Mouse (Mus musculus) midbrain, embryonic 15.5 days (tissue): ENCODE data around the gene Magi1. TPM values are rescaled to one million over a fixed set of nuclear protein-coding genes. Genes with fewer than 3 reads are reported as not detected.

Source experiments
- ATAC-seq: fragments of 200-750 bp; cut with Nextera tagmentation; replicated peaks from 2 replicates; pipeline ENCODE4 v1.8.0; 2017; ENCODE audit warnings: moderate TSS enrichment
- H3K27ac ChIP-seq: fragments of 300-500 bp; sonication (generic); 2 replicates; pipeline ENCODE4 v1.5.1; 2015; ENCODE audit warnings: mild to moderate bottlenecking, inconsistent platforms
- H3K27me3 ChIP-seq: fragments of 300-500 bp; sonication (generic); replicated peaks from 2 replicates; pipeline ENCODE4 v1.6.1; 2015; ENCODE audit warnings: inconsistent platforms
- H3K36me3 ChIP-seq: fragments of 300-500 bp; sonication (generic); replicated peaks from 2 replicates; pipeline ENCODE4 v1.6.1; 2015; ENCODE audit warnings: inconsistent platforms
- H3K4me1 ChIP-seq: fragments of 300-500 bp; sonication (generic); 2 replicates; pipeline ENCODE4 v1.6.1; 2015; ENCODE audit warnings: inconsistent platforms
- H3K4me2 ChIP-seq: fragments of 300-500 bp; sonication (generic); 2 replicates; pipeline ENCODE4 v1.6.1; 2015; ENCODE audit warnings: inconsistent platforms, mild to moderate bottlenecking, moderate library complexity
- H3K4me3 ChIP-seq: fragments of 300-500 bp; sonication (generic); 2 replicates; pipeline ENCODE4 v1.5.1; 2015; ENCODE audit warnings: mild to moderate bottlenecking, inconsistent platforms
- H3K9ac ChIP-seq: fragments of 300-500 bp; sonication (generic); 2 replicates; pipeline ENCODE4 v1.6.1; 2015; ENCODE audit warnings: mild to moderate bottlenecking, inconsistent platforms
- H3K9me3 ChIP-seq: fragments of 300-500 bp; sonication (generic); 2 replicates; pipeline ENCODE4 v1.6.1; 2016; ENCODE audit warnings: inconsistent platforms
- whole genome bisulfite sequencing: fragments of 180-500 bp; shearing (Covaris S2); methylation state at CpG from one replicate; pipeline ENCODE4 v1.1.7; 2015; ENCODE audit warnings: mixed read lengths; 5-methylcytosine and 5-hydroxymethylcytosine counted together
- polyA plus RNA-seq: library from polyadenylated mRNA; unstranded; fragments of >200 nt; fragmentation: Nextera tagmentation; extraction: Ambion mirVana; gene quantifications from 2 replicates; pipeline ENCODE4 v1.2.1, GENCODE M21; 2015

Magi1 gene
- polyA plus RNA-seq, 1 experiment from 2014 or later: 38.2 TPM

DNA sequence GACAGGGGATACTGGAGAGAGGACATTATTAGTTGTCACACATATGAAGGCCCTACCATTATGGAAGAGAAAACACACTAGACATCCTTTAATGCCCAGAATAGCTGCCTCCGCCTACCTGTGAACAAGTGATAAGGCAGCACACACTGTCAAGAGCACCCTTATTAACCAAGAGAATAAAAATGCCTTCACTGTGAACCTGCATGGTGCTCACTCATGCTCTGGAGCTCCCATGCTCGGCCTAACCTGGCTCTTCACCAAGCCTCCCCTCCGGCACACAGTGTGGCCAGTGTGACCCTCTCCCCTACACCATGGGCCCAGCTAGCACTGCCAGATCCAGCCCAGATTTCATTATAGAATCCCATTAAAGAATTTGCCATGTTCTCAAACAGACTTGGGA, 206.7 kb downstream of the Magi1 start:
- Histone ChIP-seq H3K4me3 (no peak overlapping the region), H3K27me3 (no peaks in the 10 kb centered on the region), H3K4me1 (peaks cover 7% of the 10 kb centered on the region), H3K36me3 (no peaks in the 10 kb centered on the region), H3K27ac (no peak overlapping the region), H3K9ac (no peak overlapping the region), H3K9me3 (no peaks in the 10 kb centered on the region), H3K4me2 (no peak overlapping the region)
- WGBS: 94% methylated on average over 3 of the region's 3 CpGs
- ATAC-seq: no peak

DNA sequence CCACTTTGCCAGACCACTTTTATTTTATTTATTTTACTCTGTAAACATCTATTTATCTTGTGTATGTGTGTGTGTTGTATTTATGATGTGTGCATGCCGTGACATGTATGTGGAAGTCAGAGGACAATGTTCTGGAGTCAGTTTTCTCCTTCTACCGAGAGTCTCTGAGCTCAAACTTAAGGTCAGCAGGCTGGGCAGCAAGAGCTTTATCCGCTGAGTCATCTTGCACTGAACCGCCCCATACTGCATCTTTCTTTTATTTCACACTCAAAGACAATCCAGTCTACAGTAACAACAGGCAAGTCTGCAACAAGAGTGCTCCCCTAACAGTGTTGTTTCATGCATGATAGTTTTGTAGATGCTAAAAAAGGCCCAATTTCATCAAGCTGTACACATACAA, 207.7 kb downstream of the Magi1 start:
- no peaks in the 10 kb centered on the region for H3K9me3 ChIP-seq
- H3K36me3 ChIP-seq: no peaks in the 10 kb centered on the region
- peaks cover 3% of the 10 kb centered on the region for H3K4me1 ChIP-seq
- H3K4me2 ChIP-seq: no peak overlapping the region
- 93% methylated on average over 4 of the region's 4 CpGs for WGBS
- H3K4me3 ChIP-seq: no peak overlapping the region
- no peak for ATAC-seq
- H3K27me3 ChIP-seq: no peaks in the 10 kb centered on the region
- no peak overlapping the region for H3K9ac ChIP-seq
- no peak overlapping the region for H3K27ac ChIP-seq

DNA sequence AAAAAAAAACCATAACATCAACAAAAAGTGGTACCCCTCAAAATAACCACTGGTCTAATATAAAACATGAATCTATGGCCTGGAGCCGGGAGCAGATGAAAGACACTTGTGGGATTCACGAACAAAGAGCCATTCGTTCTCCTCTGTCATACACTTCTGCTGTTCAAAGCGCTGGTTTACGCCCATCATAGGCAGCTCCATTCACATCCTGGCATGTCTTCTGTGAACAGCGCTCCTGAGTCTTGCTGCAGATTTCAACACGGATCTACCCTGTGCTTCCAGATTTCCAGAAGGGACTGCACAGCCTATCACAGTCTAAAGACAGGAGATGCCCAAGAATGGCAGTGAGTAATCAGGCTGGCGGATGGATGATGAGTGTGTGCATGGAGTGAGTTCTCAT, 208.5 kb downstream of the Magi1 start:
- no peaks in the 10 kb centered on the region for H3K9me3 ChIP-seq
- H3K27me3 ChIP-seq: no peaks in the 10 kb centered on the region
- H3K4me3 ChIP-seq: no peak overlapping the region
- peak overlapping the region; percentile 22; the same call in 1 of the 2 replicates for H3K4me2 ChIP-seq
- no peak overlapping the region for H3K9ac ChIP-seq
- no peak overlapping the region for H3K27ac ChIP-seq
- 47% methylated on average over 8 of the region's 8 CpGs for WGBS
- H3K36me3 ChIP-seq: no peaks in the 10 kb centered on the region
- ATAC-seq: no peak
- peaks cover 3% of the 10 kb centered on the region for H3K4me1 ChIP-seq

DNA sequence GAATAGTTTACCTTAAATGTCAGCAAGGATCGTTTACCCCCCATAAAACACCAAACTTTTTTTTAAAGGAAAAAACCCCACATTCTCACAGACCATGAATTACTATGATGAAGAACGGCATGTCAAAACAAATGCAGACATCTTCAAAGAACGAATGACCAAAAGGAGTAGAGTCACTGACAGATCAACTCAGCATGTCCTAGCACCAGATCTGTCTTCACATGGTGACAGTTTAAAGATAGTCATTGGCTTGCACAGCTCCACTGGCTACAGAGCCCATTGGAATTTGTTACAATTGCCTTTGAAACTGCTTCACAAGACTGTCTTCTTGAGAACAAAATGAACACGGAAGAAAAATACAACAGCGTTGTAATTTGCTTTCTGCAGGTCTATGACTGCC, 212.0 kb downstream of the Magi1 start:
- Histone ChIP-seq H3K36me3 (no peaks in the 10 kb centered on the region), H3K9ac (no peak overlapping the region), H3K4me2 (no peak overlapping the region), H3K4me3 (no peak overlapping the region), H3K27ac (no peak overlapping the region), H3K9me3 (no peaks in the 10 kb centered on the region), H3K4me1 (peaks cover 3% of the 10 kb centered on the region), H3K27me3 (no peaks in the 10 kb centered on the region)
- no peak for ATAC-seq
- 82% methylated on average over 5 of the region's 5 CpGs for WGBS

DNA sequence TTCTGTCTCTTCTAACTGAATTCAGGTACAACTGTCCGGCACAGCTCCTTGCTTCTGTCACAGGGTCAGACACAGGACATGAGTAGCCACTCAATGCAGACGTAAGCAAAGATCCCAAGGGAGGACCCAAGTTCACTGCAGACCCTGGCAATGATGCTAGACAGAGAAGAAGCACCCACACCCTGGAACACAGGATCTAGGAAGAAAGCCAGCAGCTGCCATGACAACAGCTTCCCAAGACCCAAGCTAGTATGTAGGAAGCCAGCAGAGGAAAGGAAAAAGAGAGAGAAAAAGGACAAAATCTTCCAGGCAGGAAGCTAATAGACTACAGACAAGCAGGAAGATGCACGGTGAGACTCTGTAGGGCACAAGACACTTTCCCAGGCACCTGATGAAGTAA, 213.0 kb downstream of the Magi1 start:
- 77% methylated on average over 3 of the region's 3 CpGs for WGBS
- Histone ChIP-seq H3K9ac (no peak overlapping the region), H3K4me2 (no peak overlapping the region), H3K27ac (no peak overlapping the region), H3K36me3 (no peaks in the 10 kb centered on the region), H3K27me3 (no peaks in the 10 kb centered on the region), H3K4me1 (peaks cover 3% of the 10 kb centered on the region), H3K9me3 (no peaks in the 10 kb centered on the region), H3K4me3 (no peak overlapping the region)
- no peak for ATAC-seq

DNA sequence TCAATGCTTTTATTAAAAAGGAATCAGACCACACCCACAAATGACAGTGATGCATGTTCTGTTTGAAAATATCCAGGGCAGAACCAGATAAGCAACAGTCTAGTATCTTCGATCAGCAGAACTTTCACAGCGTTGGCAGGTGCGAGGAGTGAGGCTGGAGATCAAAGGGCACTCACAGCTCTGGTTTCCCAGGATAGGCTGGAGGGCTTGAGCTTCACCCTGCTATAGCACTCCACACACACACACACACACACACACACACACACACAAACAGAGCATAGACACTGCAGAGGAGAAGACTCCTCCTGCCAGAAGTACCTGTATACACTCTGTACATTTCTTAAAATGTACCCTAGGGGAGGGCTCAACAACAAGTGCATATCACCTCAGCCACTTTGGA, 214.3 kb downstream of the Magi1 start:
- Histone ChIP-seq H3K27me3 (no peaks in the 10 kb centered on the region), H3K9ac (no peak overlapping the region), H3K36me3 (no peaks in the 10 kb centered on the region), H3K4me1 (no peaks in the 10 kb centered on the region), H3K27ac (no peak overlapping the region), H3K9me3 (no peaks in the 10 kb centered on the region), H3K4me2 (no peak overlapping the region), H3K4me3 (no peak overlapping the region)
- 65% methylated on average over 3 of the region's 3 CpGs for WGBS
- no peak for ATAC-seq

DNA sequence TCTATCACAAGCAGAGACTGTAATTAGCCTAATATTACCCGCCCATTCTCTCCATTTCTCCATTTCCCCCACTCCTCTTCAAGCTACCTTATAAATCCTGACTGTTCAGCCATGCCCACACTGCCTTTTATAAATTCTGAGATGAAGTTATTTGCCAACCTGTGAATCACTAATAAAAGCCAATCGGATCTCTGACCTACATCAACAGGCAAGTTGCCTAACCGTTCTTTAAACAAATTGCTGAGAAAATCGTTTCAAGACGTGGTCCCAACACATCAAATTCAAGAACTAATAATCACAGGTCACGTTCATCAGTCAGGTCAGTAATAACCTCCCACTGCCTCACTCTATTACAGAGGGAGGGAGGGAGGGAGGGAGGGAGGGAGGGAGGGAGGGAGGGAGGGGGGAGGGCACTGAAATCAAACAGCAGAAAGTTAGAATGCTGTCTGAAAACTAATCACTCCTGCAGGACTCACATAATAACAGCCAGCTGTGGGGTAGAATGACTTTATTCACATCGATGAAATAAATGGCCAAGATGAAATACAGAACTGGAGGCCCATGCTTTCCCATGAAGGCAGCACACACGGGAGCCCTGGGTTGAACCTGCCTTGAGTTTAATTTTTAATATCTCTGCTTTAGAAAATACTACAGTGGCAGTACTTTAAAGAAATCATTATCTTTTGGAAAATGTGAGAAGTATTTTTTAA, 215.8 kb downstream of the Magi1 start:
- no peak overlapping the region for H3K4me3 ChIP-seq
- no peak overlapping the region for H3K4me2 ChIP-seq
- no peaks in the 10 kb centered on the region for H3K9me3 ChIP-seq
- H3K9ac ChIP-seq: no peak overlapping the region
- H3K36me3 ChIP-seq: no peaks in the 10 kb centered on the region
- 53% methylated on average over 8 of the region's 8 CpGs for WGBS
- no peaks in the 10 kb centered on the region for H3K4me1 ChIP-seq
- no peak for ATAC-seq
- H3K27me3 ChIP-seq: no peaks in the 10 kb centered on the region
- H3K27ac ChIP-seq: no peak overlapping the region

DNA sequence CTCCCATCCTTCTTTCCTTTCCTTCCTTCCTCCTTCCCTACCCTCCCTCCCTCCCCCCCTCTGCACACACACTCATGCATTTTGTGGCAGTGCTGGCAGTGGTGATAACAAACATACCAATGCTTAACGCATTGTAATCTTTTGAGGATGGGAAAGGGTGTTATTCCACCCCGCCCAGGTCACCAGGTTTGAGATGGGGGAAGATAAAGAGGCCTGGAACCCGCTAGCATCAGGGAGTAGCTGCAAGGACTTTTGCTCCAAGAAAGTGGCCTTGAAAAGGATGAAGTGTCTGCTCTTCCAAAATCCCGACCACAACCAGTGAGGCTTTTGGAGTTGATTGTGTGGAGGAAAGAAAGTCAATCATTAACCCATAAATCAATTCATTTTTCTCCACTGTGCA, 218.9 kb downstream of the Magi1 start:
- Histone ChIP-seq H3K27me3 (no peaks in the 10 kb centered on the region), H3K9me3 (no peaks in the 10 kb centered on the region), H3K27ac (no peak overlapping the region), H3K4me2 (no peak overlapping the region), H3K4me3 (no peak overlapping the region), H3K9ac (no peak overlapping the region), H3K4me1 (no peaks in the 10 kb centered on the region; the same call in 1 of the 2 replicates), H3K36me3 (no peaks in the 10 kb centered on the region)
- 82% methylated on average over 4 of the region's 4 CpGs for WGBS
- ATAC-seq: no peak

DNA sequence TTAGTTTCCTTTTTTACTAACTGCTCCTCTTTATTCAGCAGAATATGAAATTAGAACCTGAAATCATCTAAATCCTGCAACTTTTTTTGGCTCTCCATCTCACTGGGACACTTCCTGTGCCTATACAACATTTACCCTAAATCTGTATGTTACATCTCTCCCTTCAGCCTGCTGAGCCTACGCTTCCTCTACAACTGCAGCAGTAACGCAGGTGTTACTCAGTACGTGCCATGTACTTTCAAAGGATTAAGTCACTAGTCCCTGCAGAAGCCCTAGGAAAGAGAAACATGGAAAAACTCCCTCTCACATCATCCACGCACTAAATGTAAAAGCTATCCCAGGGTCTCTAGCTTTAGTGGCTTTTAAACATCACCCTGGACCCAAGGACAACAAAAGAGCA, 220.2 kb downstream of the Magi1 start:
- H3K9me3 ChIP-seq: no peaks in the 10 kb centered on the region
- no peaks in the 10 kb centered on the region for H3K27me3 ChIP-seq
- no peak overlapping the region for H3K9ac ChIP-seq
- no peak overlapping the region for H3K4me2 ChIP-seq
- H3K36me3 ChIP-seq: no peaks in the 10 kb centered on the region
- H3K27ac ChIP-seq: no peak overlapping the region
- WGBS: 87% methylated on average over 4 of the region's 4 CpGs
- ATAC-seq: no peak
- no peaks in the 10 kb centered on the region; the same call in 1 of the 2 replicates for H3K4me1 ChIP-seq
- no peak overlapping the region for H3K4me3 ChIP-seq

DNA sequence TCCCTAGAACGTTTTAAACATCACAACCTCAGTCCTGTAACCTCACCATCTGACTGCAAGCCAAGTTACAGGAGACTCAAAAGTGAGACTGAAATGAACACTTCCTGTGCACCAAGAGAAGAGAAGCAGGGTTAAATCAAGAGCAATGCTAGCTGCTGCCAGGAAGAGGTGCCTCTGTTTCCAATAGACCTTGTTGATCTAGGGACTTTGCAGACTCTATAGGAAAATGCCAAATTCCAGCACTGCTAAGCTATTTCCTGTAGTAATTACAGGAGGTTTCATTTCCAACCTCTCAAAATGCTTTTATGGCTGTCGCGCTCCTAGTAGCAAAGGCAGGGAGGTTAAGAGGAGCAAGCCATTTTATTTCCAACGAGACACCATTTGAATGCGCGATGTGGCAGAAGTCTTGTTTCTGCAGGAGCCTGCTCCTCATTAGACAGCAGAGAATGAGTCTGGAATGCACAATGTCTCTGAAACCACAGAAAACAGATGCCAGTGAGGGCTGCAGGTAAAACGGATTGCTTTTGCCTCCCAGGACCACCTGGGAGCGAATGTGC, 222.2 kb downstream of the Magi1 start:
- H3K27ac ChIP-seq: peak overlapping the region; percentile 14; the same call in 1 of the 2 replicates
- no peak for ATAC-seq
- H3K36me3 ChIP-seq: no peaks in the 10 kb centered on the region
- H3K27me3 ChIP-seq: no peaks in the 10 kb centered on the region
- no peak overlapping the region for H3K4me3 ChIP-seq
- 66% methylated on average over 8 of the region's 8 CpGs for WGBS
- H3K4me1 ChIP-seq: no peaks in the 10 kb centered on the region; the same call in 1 of the 2 replicates
- no peak overlapping the region for H3K4me2 ChIP-seq
- H3K9me3 ChIP-seq: no peaks in the 10 kb centered on the region
- H3K9ac ChIP-seq: no peak overlapping the region

DNA sequence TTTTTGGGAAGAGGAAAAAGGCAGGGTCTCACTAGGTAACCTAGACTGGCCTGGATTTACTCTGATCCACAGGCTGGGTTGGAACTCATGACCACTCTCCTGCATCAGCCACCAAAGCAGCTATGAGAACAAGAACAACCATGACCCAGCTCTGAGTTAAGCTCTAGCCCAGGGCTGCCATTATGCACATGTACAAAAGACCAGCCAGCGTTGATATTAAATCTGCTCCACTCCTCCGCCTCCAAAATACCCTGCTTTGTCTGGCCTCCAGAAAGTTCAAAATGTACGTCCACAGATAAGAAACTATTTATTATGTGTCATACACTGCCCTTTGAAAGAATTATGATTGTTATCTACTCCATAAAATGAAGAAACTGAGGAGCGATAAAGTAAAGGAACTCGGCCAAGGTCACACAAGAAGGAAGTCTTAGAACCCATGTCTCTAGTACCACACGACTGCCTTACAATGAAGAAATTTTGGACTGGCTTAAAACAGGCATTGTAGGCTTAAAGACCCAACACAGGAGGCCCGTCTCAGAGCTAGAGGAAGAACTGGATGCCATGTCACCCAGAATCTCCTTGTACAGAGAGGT, 223.0 kb downstream of the Magi1 start:
- Histone ChIP-seq H3K9me3 (no peaks in the 10 kb centered on the region), H3K4me2 (no peak overlapping the region), H3K9ac (no peak overlapping the region), H3K27ac (no peak overlapping the region), H3K27me3 (no peaks in the 10 kb centered on the region), H3K4me3 (no peak overlapping the region), H3K36me3 (no peaks in the 10 kb centered on the region), H3K4me1 (no peaks in the 10 kb centered on the region; the same call in 1 of the 2 replicates)
- 95% methylated on average over 7 of the region's 7 CpGs for WGBS
- no peak for ATAC-seq

DNA sequence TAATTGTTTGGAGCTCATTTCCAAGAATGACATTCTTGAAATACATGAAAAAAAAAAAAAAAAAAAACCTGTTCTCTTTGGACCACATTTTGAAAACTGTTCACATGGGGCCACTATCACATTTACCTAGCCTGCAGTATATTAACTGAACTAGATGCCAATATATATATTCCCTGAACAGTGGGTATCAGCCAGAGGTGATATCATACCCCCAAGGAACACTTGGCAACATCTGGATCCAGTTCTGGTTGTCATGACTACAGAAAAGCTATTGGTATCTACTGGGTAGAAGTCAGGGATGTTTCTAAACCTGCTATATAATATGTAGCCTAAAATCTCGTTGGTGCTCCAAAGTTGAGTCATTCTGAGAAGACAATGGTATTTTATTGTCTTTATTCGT, 224.6 kb downstream of the Magi1 start:
- no peak overlapping the region for H3K4me2 ChIP-seq

DNA sequence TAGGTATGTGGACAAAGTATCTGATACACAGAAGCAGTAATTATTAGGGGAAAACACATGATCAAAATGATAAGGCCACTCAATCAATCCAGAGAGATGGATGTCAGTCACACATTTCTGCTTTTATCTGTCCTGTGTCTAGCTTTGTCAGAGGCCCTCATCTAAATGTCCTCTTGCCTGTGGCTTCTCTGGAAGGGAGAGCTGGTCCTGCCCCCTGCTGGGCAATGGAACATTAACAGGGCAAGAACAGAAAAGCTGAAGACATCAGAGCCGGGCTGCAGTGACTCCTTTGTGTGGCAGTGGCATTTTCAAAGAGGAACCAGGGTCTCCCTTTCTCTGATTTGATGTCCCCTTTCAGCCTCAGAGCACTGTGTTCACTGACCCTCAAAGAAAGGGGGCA, 229.8 kb downstream of the Magi1 start:
- Histone ChIP-seq H3K4me3 (no peak overlapping the region), H3K4me2 (no peak overlapping the region), H3K9me3 (no peaks in the 10 kb centered on the region), H3K36me3 (no peaks in the 10 kb centered on the region), H3K9ac (no peak overlapping the region), H3K27ac (no peak overlapping the region), H3K4me1 (no peaks in the 10 kb centered on the region), H3K27me3 (no peaks in the 10 kb centered on the region)
- 0 out of 2 replicates have a peak, but pooled peaks have one; percentile 20 for ATAC-seq
- 14% methylated on average over 1 of the region's 1 CpGs for WGBS

More for the DNA sequence above, 224.6 kb downstream of the Magi1 start:
- Histone ChIP-seq H3K9ac (no peak overlapping the region), H3K9me3 (no peaks in the 10 kb centered on the region), H3K4me3 (no peak overlapping the region), H3K27ac (no peak overlapping the region), H3K36me3 (no peaks in the 10 kb centered on the region), H3K4me1 (no peaks in the 10 kb centered on the region; the same call in 1 of the 2 replicates), H3K27me3 (no peaks in the 10 kb centered on the region)
- 79% methylated on average over 2 of the region's 2 CpGs for WGBS
- ATAC-seq: no peak
